23 mouse cellular contexts compared by ENCODE assay signal in genomic region chr1:43260491-43260890, GRCm38 (mm10).
A peak's percentile ranks its signal among the peaks of the same experiment; 100 is the strongest.
DNase-seq lines count a peak whose midpoint lies in the region; ATAC-seq and TF ChIP-seq lines count a peak whose summit lies in the region.
"Had no signal": no experiment of that assay in that cellular context is flagged by ENCODE, and none has a peak within 500 bp of the region (broad histone marks: within the 10 kb centered on the region; RNA-seq: fewer than 3 reads in every experiment).

No protein-coding gene starts in this region.

- TF ChIP-seq CTCF in gastrocnemius, adult 2 months (IDR thresholded peaks at IDR 0.05): no peak

- no peak overlapping the region for H3K4me2 ChIP-seq in heart, embryonic 12.5 days
- no peak overlapping the region for H3K4me2 ChIP-seq in heart, embryonic 16.5 days (ENCODE audit: low read depth, low read length)
- H3K4me2 ChIP-seq: embryonic facial prominence, embryonic 13.5 days; forebrain, embryonic 15.5 days; limb, embryonic 15.5 days; liver, embryonic 13.5 days; neural tube, embryonic 15.5 days had no signal

- intact Hi-C loops in gastrocnemius, adult 2 months (cut with DNase I): no loop called here

- no peak overlapping the region for H3K9ac ChIP-seq in heart, embryonic 12.5 days
- H3K9ac ChIP-seq in heart, embryonic 16.5 days (ENCODE audit: low read length): no peak overlapping the region
- H3K9ac ChIP-seq: embryonic facial prominence, embryonic 13.5 days; forebrain, embryonic 15.5 days; limb, embryonic 15.5 days; liver, embryonic 13.5 days; neural tube, embryonic 15.5 days had no signal

- WGBS in heart, embryonic 12.5 days: 72% methylated on average over 4 of the region's 4 CpGs
- 64% methylated on average over 4 of the region's 4 CpGs for WGBS in heart, embryonic 16.5 days

- H3K27me3 ChIP-seq in heart, embryonic 12.5 days (replicated peaks): no peaks in the 10 kb centered on the region
- H3K27me3 ChIP-seq in heart, embryonic 16.5 days (ENCODE audit: control insufficient read depth, insufficient read depth, low read length): no peaks in the 10 kb centered on the region
- H3K27me3 ChIP-seq: embryonic facial prominence, embryonic 13.5 days; forebrain, embryonic 15.5 days; limb, embryonic 15.5 days; liver, embryonic 13.5 days; neural tube, embryonic 15.5 days had no signal

- no peak for DNase-seq in gastrocnemius, adult 2 months
- DNase-seq in gastrocnemius, adult 8-10 months (ENCODE audit: low spot score in 2 of 2): no peak
- DNase-seq in heart, adult 9 months (ENCODE audit: low spot score in 2 of 2): no peak
- DNase-seq in 3T3-L1 (ENCODE audit: low read depth, low spot score): peak; percentile 83
- no peak for DNase-seq in cerebellum, adult 11 months
- DNase-seq in yolk sac, embryonic 10.5 days (ENCODE audit: low spot score): no peak
- DNase-seq: cerebellum, adult 18-20 months; layer of hippocampus, postnatal 36 days; liver, embryonic 13.5 days; lung, adult 18-20 months; midbrain, embryonic 14.5 days; retina, postnatal 1 day; right cerebral cortex, postnatal 14 days had no signal

- ATAC-seq in heart, embryonic 12.5 days (ENCODE audit: insufficient number of reproducible peaks, low FRiP score): no peak
- no peak for ATAC-seq in heart, embryonic 16.5 days (replicated peaks; ENCODE audit: extremely low read depth, insufficient read depth, low FRiP score)
- ATAC-seq: forebrain, embryonic 15.5 days; hindbrain, embryonic 16.5 days had no signal

- H3K9me3 ChIP-seq in heart, embryonic 12.5 days (replicated peaks): no peaks in the 10 kb centered on the region; the same call in 1 of the 2 replicates
- no peaks in the 10 kb centered on the region for H3K9me3 ChIP-seq in heart, embryonic 16.5 days (replicated peaks; ENCODE audit: control insufficient read depth, low read length)
- H3K9me3 ChIP-seq: embryonic facial prominence, embryonic 13.5 days; forebrain, embryonic 10.5 days; forebrain, embryonic 15.5 days; limb, embryonic 10.5 days; limb, embryonic 15.5 days; liver, embryonic 13.5 days; neural tube, embryonic 15.5 days had no signal

- H3K27ac ChIP-seq in gastrocnemius, adult 2 months: peak overlapping the region; percentile 73
- H3K27ac ChIP-seq in heart, embryonic 12.5 days (ENCODE audit: poor library complexity, severe bottlenecking): peak overlapping the region; percentile 58
- peak overlapping the region; percentile 67 for H3K27ac ChIP-seq in heart, embryonic 16.5 days (ENCODE audit: low read length)
- H3K27ac ChIP-seq: embryonic facial prominence, embryonic 13.5 days; forebrain, embryonic 10.5 days; forebrain, embryonic 15.5 days; limb, embryonic 10.5 days; limb, embryonic 15.5 days; liver, embryonic 13.5 days; macrophage; neural tube, embryonic 15.5 days had no signal

- H3K4me1 ChIP-seq in heart, embryonic 12.5 days (replicated peaks): peaks cover 27% of the 10 kb centered on the region
- H3K4me1 ChIP-seq in heart, embryonic 16.5 days (ENCODE audit: control insufficient read depth, insufficient read depth, low read length): peaks cover 34% of the 10 kb centered on the region
- H3K4me1 ChIP-seq: embryonic facial prominence, embryonic 13.5 days; forebrain, embryonic 10.5 days; liver, embryonic 13.5 days had no signal

- no peak overlapping the region for H3K4me3 ChIP-seq in gastrocnemius, adult 2 months
- H3K4me3 ChIP-seq in heart, embryonic 12.5 days: no peak overlapping the region
- no peak overlapping the region for H3K4me3 ChIP-seq in heart, embryonic 16.5 days (ENCODE audit: low read length)
- H3K4me3 ChIP-seq: embryonic facial prominence, embryonic 13.5 days; forebrain, embryonic 10.5 days; forebrain, embryonic 15.5 days; limb, embryonic 10.5 days; limb, embryonic 15.5 days; liver, embryonic 13.5 days; neural tube, embryonic 15.5 days had no signal

- H3K36me3 ChIP-seq in heart, embryonic 12.5 days: no peaks in the 10 kb centered on the region
- no peaks in the 10 kb centered on the region for H3K36me3 ChIP-seq in heart, embryonic 16.5 days (ENCODE audit: control insufficient read depth, insufficient read depth)
- H3K36me3 ChIP-seq: embryonic facial prominence, embryonic 13.5 days; forebrain, embryonic 10.5 days; forebrain, embryonic 15.5 days; limb, embryonic 10.5 days; limb, embryonic 15.5 days; liver, embryonic 13.5 days; neural tube, embryonic 15.5 days had no signal
